Mouse (Mus musculus): Measurements from ENCODE around the gene Xiap.
"Not testable (repeated sequence)": the region's sequence is repeated elsewhere in the genome, so short reads cannot be mapped to it uniquely, and the experiment has no call there.

The Xiap gene

GRCm38 (mm10) chrX:42059282-42060068 lies at the start of gene Xiap:
TSS of gene Xiap (plus strand) at chrX:42059679.
- DNase-seq (ENCODE audit: low spot score): no peak

DNA sequence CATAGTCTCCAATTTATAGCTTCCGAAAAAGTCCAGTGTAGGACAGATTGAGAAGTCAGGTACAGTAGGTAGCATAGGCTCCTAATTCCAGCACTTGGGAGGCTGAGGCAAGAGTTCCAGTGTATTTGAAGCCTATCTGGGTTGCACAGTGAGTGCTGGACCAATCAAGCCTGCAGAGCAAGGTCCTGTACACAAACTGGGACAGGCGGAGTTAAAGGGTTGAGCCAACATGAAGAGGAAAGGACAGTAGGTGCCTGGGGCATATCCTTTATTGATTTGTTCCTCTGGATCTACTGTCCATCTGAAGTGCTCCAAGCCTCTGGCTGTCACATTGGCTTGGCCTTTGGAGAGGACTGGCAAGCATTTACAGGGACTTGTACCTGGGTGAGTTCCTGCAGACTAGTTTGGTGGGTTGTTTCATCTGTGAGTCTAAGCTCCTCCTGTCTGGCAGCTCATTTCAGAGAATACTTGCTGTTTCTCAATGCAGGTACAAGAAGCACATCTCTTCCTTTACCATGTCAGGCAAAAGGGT lies 46.7 kb upstream of the Xiap start:
- no peak for DNase-seq (ENCODE audit: low spot score)

- DNase-seq (ENCODE audit: low spot score): no peak
Observed at GRCm38 (mm10) chrX:42013776-42014175, 45.7 kb upstream of the Xiap start.

DNA sequence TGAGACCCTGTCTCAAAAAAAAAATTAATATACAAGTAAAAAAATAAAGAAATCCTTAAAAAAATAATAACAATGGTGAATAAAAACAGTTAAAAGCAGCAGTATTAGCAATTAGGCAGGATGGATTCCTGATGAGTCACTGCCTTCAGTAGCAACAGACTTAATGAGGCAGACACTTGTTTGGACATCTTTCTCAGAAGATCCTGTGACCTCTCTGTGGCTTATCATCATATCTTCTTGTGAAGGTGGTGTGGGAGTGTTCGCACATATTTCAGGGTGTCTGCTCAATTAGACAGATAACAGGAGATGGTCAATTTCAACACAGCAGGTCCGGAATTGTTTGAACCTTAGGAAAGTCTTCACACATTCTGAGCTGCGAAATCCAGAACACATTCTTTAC lies 45.0 kb upstream of the Xiap start:
- no peak for DNase-seq (ENCODE audit: low spot score)

DNA sequence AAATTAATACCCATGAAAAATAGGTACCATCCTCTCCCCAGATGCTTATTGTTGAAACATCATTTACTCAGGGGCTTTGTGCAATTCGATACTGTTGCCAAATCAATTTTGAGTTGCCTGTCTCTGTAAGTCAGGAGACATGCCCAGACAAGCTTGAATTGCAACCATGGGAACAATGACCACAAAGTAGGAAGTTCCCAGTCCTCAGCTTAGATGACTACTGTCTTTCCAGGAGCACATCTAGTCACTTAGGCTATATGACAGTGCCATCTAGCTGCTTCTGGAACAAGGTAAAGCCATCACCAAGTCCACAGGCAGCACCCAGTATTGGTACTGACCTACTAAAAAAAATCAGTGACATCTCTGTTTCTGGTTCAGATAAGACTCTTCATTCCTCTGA lies 41.4 kb upstream of the Xiap start:
- DNase-seq (ENCODE audit: low spot score): no peak

GRCm38 (mm10) chrX:42019441-42019840 lies 40.0 kb upstream of the Xiap start:
- DNase-seq (ENCODE audit: low spot score): no peak

DNA sequence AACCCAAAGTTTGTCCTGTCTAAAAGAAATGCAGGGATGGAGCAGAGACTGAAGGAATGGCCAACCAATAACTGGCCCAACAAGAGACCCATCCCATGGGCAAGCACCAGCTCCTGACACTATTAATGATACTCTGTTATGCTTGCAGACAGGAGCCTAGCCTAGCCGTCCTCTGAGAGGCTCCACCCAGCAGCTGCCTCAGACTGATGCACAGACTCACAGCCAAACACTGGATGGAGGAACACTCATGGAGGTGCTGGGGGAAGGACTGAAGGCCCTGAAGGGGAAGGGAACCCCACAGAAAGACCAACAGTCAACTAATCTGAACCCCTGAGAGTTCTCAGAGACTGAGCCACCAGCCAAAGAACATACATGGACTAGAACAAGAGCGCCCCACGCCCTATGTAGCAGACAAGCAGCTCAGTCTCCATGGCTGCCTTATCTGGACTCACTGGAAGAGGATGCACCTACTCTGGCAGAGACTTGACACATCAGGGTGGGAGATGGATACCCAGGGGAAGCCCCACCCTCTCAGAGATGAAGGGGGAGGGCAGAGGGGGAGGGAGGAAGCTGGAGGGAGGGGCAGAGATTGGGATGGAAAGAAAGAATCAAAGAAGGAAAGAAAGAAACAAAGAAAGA lies 33.6 kb upstream of the Xiap start:
- not testable (repeated sequence) for DNase-seq (ENCODE audit: low spot score)

DNA sequence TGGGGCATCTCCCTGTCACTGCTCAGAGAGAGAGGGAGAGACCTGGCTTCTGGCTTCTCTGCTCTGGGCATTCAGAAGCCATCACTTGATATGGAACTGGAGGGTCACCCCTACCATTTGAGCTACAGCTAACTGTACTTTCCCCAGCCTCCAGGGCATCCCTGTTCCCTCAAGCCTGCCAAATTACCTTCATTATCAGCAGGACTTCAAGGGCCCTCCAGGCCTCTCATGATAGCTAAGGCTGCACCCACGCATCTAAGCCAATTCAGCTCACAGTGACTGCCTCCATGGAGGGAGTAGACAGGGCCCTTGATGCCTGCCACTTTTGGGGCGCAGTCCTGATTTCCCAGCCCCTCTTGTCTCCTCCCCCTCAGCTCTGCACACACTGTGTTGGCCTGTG lies 32.5 kb upstream of the Xiap start:
- DNase-seq (ENCODE audit: low spot score): not testable (repeated sequence)

- DNase-seq (ENCODE audit: low spot score): peak; percentile 44
Observed at GRCm38 (mm10) chrX:42033111-42033693, 26.3 kb upstream of the Xiap start.

GRCm38 (mm10) chrX:42033911-42034310 lies 25.6 kb upstream of the Xiap start:
- DNase-seq (ENCODE audit: low spot score): no peak

DNA sequence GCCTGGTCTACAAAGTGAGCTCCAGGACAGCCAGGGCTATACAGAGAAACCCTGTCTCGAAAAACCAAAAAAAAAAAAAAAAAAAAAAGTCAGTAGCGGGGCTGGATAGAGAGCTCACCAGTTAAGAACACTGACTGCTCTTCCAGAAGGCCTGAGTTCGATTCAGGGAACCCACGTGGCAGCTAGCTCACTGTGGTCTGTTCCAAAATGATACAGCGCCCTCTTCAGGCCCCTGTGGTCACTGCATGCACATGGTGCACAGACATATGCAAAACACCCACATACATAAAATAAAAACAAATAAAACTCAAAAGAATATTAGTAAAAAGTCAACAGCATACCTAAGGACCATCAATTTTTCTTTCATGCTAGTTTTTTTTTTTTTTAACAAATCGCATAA lies 20.0 kb upstream of the Xiap start:
- no peak for DNase-seq (ENCODE audit: low spot score)

DNA sequence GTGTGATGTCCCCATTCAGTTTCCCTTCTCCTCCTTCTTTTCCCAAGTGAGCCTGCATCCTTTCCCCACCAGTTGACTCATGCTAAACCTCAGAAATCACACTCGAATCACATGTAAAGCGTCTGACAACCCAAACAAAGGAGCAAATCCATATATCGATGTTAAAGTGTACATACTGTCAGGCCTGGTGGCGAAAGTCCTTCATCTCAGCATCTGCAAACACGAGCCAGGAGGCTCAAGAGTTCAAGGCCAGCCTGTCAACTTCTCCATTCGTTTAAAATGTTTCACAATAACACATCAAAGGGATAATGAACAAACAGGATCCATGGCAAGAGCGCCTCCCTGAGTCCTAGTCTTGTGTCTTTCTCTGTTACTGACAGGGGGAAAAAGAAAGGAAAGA lies 14.5 kb upstream of the Xiap start:
- DNase-seq (ENCODE audit: low spot score): no peak

DNA sequence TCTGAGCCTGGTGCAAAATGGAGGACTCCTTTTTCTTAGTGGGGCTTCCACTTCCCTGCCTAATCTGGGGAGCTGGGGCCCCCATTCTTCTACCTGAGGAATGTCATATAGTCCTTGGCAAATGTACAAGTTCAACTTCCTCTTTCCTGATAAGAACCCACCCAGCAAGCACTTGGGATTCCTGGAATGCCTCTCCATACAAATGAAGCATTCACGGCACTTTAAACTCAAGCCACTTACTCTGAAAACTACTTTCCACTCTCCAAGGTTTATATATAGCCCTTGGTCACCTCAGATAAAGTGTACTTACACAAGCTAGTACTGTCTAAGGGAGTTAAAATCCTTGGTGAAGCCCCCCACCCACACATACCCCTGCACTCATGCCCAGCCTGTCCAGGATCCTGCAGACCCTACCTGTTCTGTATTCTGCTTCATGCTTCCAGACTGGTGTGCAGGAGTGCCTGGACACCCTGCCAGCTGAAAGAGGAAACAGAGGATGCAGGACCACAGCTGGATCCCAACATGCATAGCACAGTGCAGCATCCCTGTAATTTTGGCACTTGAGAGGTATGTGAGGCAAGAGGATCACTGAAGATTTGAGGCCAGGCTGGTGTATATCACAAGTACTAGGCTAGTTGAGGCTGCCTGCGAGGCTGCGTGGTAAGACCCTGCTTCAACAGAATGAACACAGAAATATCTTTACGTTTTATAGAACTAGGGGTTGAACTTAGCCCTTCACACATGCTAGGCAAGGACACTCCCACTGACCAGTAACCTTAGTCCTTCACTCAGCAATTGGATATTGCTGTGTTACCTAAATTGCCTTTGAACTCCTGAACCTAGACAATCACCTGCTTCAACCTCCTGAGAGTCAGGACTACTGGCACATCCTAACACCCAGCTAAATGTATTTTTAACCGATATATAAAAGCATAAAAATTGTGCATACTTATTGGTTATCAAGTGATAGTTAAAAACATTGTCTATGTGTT lies 8.5 kb upstream of the Xiap start:
- DNase-seq (ENCODE audit: low spot score): no peak

DNA sequence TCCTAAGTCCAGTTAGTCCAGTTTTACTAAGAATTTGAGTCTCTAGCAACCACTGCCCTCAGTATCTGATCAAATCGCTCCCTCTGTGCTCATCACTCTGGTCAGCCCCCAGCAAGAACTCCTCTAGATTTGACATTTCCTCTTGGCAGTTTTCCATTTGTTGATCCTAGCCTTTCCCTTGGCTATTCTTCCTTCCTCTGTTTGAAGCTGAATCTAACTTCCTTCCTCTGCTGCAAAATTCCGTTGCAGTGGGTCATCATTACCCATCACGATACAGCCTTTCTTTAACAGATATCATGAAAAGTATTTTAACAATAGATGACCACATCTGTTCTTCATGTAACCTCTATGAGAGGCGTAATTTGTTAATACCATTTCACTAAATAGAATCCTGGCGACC lies 2.5 kb upstream of the Xiap start:
- DNase-seq (ENCODE audit: low spot score): no peak

- DNase-seq (ENCODE audit: low spot score): no peak
Observed at GRCm38 (mm10) chrX:42057873-42058272, 1.6 kb upstream of the Xiap start.

DNA sequence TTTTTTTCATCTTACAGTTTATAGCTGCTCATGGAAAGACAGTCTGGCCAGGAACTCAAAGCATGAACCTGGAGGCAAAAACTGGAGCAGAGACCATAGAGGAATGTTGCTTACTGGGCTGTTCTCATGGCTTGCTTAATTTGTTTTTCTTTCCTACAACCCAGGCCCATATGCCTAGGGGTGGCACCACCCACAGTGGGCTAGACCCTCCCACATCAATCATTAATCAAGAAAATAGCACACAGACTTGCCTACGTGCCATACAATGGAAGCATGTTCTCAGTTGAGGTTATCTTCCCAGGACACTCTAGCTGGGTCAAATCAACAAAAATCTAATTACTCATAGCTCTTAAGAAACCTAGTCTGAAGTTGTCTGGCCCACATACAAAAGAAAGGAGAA lies 4.1 kb downstream of the Xiap start:
- DNase-seq (ENCODE audit: low spot score): no peak

- no peak for DNase-seq (ENCODE audit: low spot score)
Observed at GRCm38 (mm10) chrX:42065086-42065485, 5.6 kb downstream of the Xiap start.

- DNase-seq (ENCODE audit: low spot score): no peak
Observed at GRCm38 (mm10) chrX:42066771-42067170, 7.3 kb downstream of the Xiap start.

GRCm38 (mm10) chrX:42067791-42068200 lies 8.3 kb downstream of the Xiap start:
- no peak for DNase-seq (ENCODE audit: low spot score)

DNA sequence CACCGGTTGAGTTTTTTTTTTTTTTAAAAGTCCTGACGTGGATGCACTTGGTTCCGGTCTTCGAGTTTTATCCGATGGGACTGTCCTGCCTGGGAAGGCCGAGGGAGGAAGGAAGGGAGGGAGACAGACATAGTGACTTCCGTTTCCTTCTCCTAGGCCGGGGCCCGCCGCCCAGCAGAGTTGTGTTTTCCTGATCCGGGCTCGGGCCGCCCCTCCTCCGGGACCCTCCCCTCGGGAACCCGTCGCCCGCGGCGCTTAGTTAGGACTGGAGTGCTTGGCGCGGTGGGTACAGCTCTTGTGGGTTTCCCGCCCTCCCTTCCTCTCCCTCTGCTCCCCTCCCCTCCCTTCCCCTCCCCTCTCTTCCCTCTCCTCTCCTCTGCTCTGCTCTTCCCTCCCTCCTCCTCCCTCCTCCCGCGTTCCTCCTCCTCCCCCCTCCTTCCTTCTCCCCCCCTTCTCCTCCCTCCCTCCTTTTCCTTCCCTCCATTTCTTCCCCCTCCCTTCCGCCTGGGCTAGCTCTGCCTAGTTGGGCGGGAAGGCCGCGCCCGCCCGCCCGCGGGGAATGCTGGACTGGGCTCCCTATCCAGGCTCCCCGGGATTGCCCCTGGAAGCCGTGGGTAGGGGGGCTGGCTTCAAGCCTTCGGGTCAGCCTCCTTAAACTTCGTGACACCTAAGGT lies 8.9 kb downstream of the Xiap start:
- DNase-seq (ENCODE audit: low spot score): peak; percentile 21

DNA sequence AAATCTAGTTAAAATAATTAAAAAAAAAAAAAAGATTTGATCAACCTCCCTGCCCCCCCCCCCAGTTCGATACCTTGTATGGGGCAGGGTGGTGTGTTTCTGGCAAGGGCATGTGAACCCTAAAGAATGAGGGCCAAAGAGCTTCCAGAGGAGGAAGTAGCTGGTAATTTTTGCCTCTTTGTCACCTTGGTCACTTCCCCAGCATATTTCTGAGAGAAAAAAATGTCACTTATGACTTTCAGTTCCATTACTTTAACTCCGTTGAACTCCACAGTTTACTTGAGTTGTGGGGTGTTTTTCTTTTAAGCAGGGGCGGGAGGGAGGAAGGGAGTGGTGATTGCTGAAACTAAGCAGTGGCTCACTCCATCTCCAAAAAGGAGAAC lies 9.4 kb downstream of the Xiap start:
- no peak for DNase-seq (ENCODE audit: low spot score)

All from layer of hippocampus, adult 9-10 months (tissue).